Mouse (Mus musculus) ES-Bruce4 (cell line): ENCODE measurements at regions not wholly inside any gene's neighbourhood (a gene's known extent, or its start where the extent isn't known, plus 50 kb on each side); places are given as distances from the start of the nearest gene placed in this dataset.

ENCODE experiments used
- CTCF ChIP-seq: IDR thresholded peaks from one replicate; pipeline ENCODE4 v1.8.1; 2011; ENCODE audit warnings: low read depth, low read length
- EP300 ChIP-seq: IDR thresholded peaks from 2 replicates; pipeline ENCODE4 v1.6.1; 2011; ENCODE audit warnings: low read depth, low read length; ENCODE audit not compliant: insufficient read depth
- POLR2A ChIP-seq: IDR thresholded peaks from one replicate; pipeline ENCODE4 v1.8.1; 2011; ENCODE audit warnings: low read length; ENCODE audit not compliant: insufficient read depth

GRCm38 (mm10) chr1:154093549-154093948, 107.4 kb upstream of the Zfp648 start:
- TF ChIP-seq POLR2A (no peak), CTCF (no peak), EP300 (no peak)
